Mouse (Mus musculus) 3134 (cell line): ENCODE results near the gene Gnaz.

Experiments used
- DNase-seq: peaks from one replicate; pipeline ENCODE4 v3.0.0-alpha.2; 2011; ENCODE audit warnings: low spot score; ENCODE audit not compliant: insufficient read length; ENCODE audit errors: extremely low read depth

The Gnaz gene

GRCm38 (mm10) chr10:74967651-74968267 is 782 bp downstream of the Gnaz start:
- DNase-seq, result no peak

GRCm38 (mm10) chr10:74969266-74969665 is 2.3 kb downstream of the Gnaz start:
- DNase-seq, result no peak

GRCm38 (mm10) chr10:74973026-74973425 is 6.0 kb downstream of the Gnaz start:
- DNase-seq, result no peak

- DNase-seq, result no peak
Observed at GRCm38 (mm10) chr10:74975626-74976025, 8.6 kb downstream of the Gnaz start.

GRCm38 (mm10) chr10:74976429-74976828 is 9.5 kb downstream of the Gnaz start:
- DNase-seq, result no peak

GRCm38 (mm10) chr10:74978056-74978455 is 11.1 kb downstream of the Gnaz start:
- DNase-seq, result no peak

- DNase-seq, result no peak
Observed at GRCm38 (mm10) chr10:74981159-74981558, 14.2 kb downstream of the Gnaz start.

- no peak for DNase-seq
Observed at GRCm38 (mm10) chr10:74983176-74983575, 16.2 kb downstream of the Gnaz start.

- no peak for DNase-seq
Observed at GRCm38 (mm10) chr10:74987698-74988470, 20.9 kb downstream of the Gnaz start.

GRCm38 (mm10) chr10:74989814-74990213 is 22.8 kb downstream of the Gnaz start:
- DNase-seq, result no peak

GRCm38 (mm10) chr10:74990584-74991322 is 23.8 kb downstream of the Gnaz start:
- DNase-seq, result no peak

GRCm38 (mm10) chr10:74994863-74995262 is 27.9 kb downstream of the Gnaz start:
- DNase-seq, result no peak

- no peak for DNase-seq
Observed at GRCm38 (mm10) chr10:74995377-74995776, 28.4 kb downstream of the Gnaz start.

- no peak for DNase-seq
Observed at GRCm38 (mm10) chr10:75001391-75001790, 34.4 kb downstream of the Gnaz start.

GRCm38 (mm10) chr10:75004067-75004466 is 37.1 kb downstream of the Gnaz start:
- DNase-seq, result no peak

- no peak for DNase-seq
Observed at GRCm38 (mm10) chr10:75006889-75007662, 40.1 kb downstream of the Gnaz start.

- DNase-seq, result no peak
Observed at GRCm38 (mm10) chr10:75010704-75011103, 43.7 kb downstream of the Gnaz start.

GRCm38 (mm10) chr10:75015465-75015864 is 48.5 kb downstream of the Gnaz start:
- DNase-seq, result no peak

- DNase-seq, result no peak
Observed at GRCm38 (mm10) chr10:75016481-75016880, 49.5 kb downstream of the Gnaz start.

- DNase-seq, result no peak
Observed at GRCm38 (mm10) chr10:75020271-75020670, 53.3 kb downstream of the Gnaz start.

GRCm38 (mm10) chr10:75021138-75021537 is 54.2 kb downstream of the Gnaz start:
- DNase-seq, result no peak
